Mouse (Mus musculus) heart, embryonic 12.5 days (tissue): Measurements from ENCODE around the gene Anxa11. TPM values are rescaled to one million over a fixed set of nuclear protein-coding genes. Genes with fewer than 3 reads are reported as not detected.
A peak's percentile ranks its signal among the peaks of the same experiment; 100 is the strongest.
"Not testable (repeated sequence)": the region's sequence is repeated elsewhere in the genome, so short reads cannot be mapped to it uniquely, and the experiment has no call there.

ENCODE experiments used
- ATAC-seq: fragments of 200-750 bp; cut with Nextera tagmentation; 2 replicates; pipeline ENCODE4 v1.8.0; 2017; ENCODE audit warnings: moderate TSS enrichment, moderate library complexity; ENCODE audit not compliant: insufficient number of reproducible peaks, low FRiP score
- H3K27ac ChIP-seq: fragments of 300-500 bp; sonication (generic); 2 replicates; pipeline ENCODE4 v1.5.1; 2016; ENCODE audit warnings: mild to moderate bottlenecking, moderate library complexity; ENCODE audit not compliant: poor library complexity, severe bottlenecking
- H3K27me3 ChIP-seq: fragments of 300-500 bp; sonication (generic); replicated peaks from 2 replicates; pipeline ENCODE4 v1.6.1; 2016; ENCODE audit warnings: mild to moderate bottlenecking, moderate library complexity
- H3K36me3 ChIP-seq: fragments of 300-500 bp; sonication (generic); 2 replicates; pipeline ENCODE4 v1.6.1; 2016; ENCODE audit warnings: mild to moderate bottlenecking, moderate library complexity
- H3K4me1 ChIP-seq: fragments of 300-500 bp; sonication (generic); replicated peaks from 2 replicates; pipeline ENCODE4 v1.6.1; 2016; ENCODE audit warnings: mild to moderate bottlenecking
- H3K4me2 ChIP-seq: fragments of 300-500 bp; sonication (generic); 2 replicates; pipeline ENCODE4 v1.6.1; 2016; ENCODE audit warnings: mild to moderate bottlenecking, moderate library complexity
- H3K4me3 ChIP-seq: fragments of 300-500 bp; sonication (generic); 2 replicates; pipeline ENCODE4 v1.5.1; 2016; ENCODE audit warnings: mild to moderate bottlenecking
- H3K9ac ChIP-seq: fragments of 300-500 bp; sonication (generic); 2 replicates; pipeline ENCODE4 v1.6.1; 2016; ENCODE audit warnings: mild to moderate bottlenecking, moderate library complexity
- H3K9me3 ChIP-seq: fragments of 300-500 bp; sonication (generic); replicated peaks from 2 replicates; pipeline ENCODE4 v1.6.1; 2016; ENCODE audit warnings: mild to moderate bottlenecking, moderate library complexity
- WGBS: fragments of 180-500 bp; shearing (Covaris S2); methylation state at CpG from one replicate; pipeline ENCODE4 v1.1.7; 2016; 5-methylcytosine and 5-hydroxymethylcytosine counted together
- polyA plus RNA-seq: library from polyadenylated mRNA; unstranded; fragments of >200 nt; fragmentation: Nextera tagmentation; extraction: Ambion mirVana; gene quantifications from 2 replicates; pipeline ENCODE4 v1.2.1, GENCODE M21; 2016

Anxa11 gene
- polyA plus RNA-seq, 1 experiment from 2014 or later, result 24.1 TPM

DNA sequence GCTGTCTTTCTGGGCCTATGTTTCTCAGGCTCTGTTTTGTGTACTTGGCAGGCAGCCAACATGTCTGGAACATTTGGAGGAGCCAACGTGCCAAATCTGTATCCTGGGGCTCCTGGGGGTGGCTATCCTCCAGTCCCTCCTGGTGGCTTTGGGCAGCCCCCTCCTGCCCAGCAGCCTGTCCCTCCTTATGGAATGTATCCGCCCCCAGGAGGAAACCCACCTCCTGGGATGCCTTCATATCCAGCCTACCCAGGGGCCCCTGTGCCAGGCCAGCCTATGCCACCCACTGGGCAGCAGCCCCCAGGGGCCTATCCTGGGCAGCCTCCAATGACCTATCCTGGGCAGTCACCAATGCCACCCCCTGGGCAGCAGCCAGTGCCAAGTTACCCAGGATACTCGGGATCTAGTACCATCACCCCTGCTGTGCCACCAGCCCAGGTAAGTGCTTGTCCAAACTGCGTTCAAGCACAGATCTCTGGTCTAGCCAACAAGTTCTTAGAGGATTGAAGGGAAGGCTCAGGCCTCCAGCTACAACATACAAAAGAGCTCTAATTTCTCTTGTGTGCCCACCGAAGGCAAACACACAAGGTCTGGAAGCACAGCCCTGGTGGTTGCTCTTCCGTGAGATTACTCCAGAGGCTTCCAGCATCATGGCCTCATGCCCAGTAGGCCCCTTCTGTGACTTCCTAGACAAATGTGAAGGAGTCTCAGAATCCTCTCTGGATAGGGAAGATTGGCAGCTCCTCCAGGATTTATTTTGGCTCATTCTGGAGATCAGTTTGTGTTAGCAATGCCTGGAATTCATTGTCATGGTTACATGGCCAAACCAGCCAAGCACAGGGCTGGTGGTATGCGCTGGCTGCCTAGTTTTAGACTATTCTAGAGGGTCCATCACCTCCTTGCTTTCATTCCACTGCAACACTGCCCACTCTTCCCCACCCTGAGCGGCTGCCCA is 30.8 kb downstream of the Anxa11 start:
- 0 out of 2 replicates have a peak, but pooled peaks have one; percentile 31 for ATAC-seq
- Histone ChIP-seq H3K27ac (peak overlapping the region; percentile 13; the same call in 1 of the 2 replicates), H3K9ac (no peak overlapping the region), H3K4me2 (no peak overlapping the region), H3K36me3 (no peaks in the 10 kb centered on the region), H3K4me3 (no peak overlapping the region), H3K4me1 (peaks cover 39% of the 10 kb centered on the region), H3K9me3 (no peaks in the 10 kb centered on the region), H3K27me3 (no peaks in the 10 kb centered on the region)
- 56% methylated on average over 8 of the region's 8 CpGs for WGBS

DNA sequence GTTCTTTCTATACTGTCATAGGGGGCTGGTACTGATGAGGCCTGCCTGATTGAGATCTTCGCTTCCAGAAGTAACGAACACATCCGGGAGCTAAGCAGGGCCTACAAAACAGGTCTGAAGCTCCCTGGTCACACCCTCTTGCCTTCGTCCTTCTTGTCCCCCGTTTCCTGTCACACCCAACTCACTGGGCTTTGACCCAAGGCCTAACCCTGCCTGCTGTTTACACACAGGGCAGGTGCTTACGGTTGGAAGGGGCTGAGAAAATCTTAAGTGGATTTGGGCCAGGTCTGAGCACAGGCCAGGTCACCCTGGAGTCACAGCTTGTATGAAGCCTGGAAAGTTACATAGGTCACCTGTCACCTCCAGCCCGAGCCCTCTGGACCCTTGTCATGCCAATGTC is 34.7 kb downstream of the Anxa11 start:
- H3K4me3 ChIP-seq, H3K27me3 ChIP-seq, ATAC-seq, H3K27ac ChIP-seq, H3K9ac ChIP-seq, H3K36me3 ChIP-seq, H3K9me3 ChIP-seq, H3K4me2 ChIP-seq: not testable (repeated sequence)
- peaks cover 19% of the 10 kb centered on the region for H3K4me1 ChIP-seq
- no CpG with 5 or more reads among the region's 7 CpGs for whole genome bisulfite sequencing

GRCm38 (mm10) chr14:25881769-25882168 is 39.8 kb downstream of the Anxa11 start:
- H3K9ac ChIP-seq, result not testable (repeated sequence)

DNA sequence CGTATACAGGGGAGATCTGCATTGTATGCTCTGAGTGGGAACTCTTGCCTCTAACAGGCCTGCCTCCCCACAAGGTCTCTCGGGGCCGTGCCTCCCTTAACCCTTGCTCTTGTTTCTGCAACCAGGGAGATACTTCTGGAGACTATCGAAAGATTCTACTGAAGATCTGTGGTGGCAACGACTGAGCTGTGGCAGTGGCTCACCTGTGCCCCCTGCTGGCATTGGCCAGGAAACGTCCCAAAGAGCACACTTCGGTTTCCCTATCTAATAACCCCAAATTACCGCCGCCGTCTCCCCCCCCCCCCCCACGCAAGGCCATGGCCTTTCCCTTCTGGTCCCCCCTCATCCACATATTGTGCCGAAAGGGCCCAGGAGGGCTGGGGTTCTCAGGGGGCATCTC is 43.9 kb downstream of the Anxa11 start:
- not testable (repeated sequence) for H3K4me2 ChIP-seq, H3K36me3 ChIP-seq, ATAC-seq, H3K4me3 ChIP-seq, H3K9me3 ChIP-seq, H3K4me1 ChIP-seq, H3K9ac ChIP-seq, H3K27ac ChIP-seq, H3K27me3 ChIP-seq
- no CpG with 5 or more reads among the region's 12 CpGs for WGBS

More at GRCm38 (mm10) chr14:25881769-25882168, 39.8 kb downstream of the Anxa11 start:
- H3K27me3 ChIP-seq, H3K36me3 ChIP-seq, H3K4me3 ChIP-seq, H3K9me3 ChIP-seq, H3K4me1 ChIP-seq, ATAC-seq, H3K4me2 ChIP-seq, H3K27ac ChIP-seq: not testable (repeated sequence)
- no CpG with 5 or more reads among the region's 9 CpGs for WGBS

- H3K27ac ChIP-seq, H3K4me2 ChIP-seq, H3K9me3 ChIP-seq, H3K4me3 ChIP-seq, H3K27me3 ChIP-seq, ATAC-seq, H3K9ac ChIP-seq, H3K36me3 ChIP-seq, H3K4me1 ChIP-seq: not testable (repeated sequence)
- WGBS, result no CpG with 5 or more reads among the region's 3 CpGs
Observed at GRCm38 (mm10) chr14:25894566-25894965, 52.6 kb downstream of the Anxa11 start.

DNA sequence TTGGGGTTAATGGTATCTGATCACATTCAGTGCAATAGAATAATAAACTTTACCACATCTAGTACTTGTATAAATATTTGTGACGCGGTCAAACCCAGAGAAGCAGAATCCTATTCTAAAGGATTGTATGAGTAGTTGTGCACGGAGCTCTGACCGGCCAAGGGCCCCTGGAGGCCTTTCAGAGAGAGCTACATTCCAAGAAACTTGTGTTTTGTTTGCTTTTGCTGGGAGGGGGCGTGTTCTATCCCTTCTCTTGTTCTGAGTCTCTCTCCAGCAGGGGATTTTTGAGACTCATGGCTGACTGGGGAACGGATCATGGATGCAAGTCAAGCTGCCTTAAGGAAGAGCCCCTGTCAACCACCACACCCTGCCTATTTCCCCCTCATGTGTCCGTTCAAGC is 53.7 kb downstream of the Anxa11 start:
- H3K4me2 ChIP-seq, H3K4me3 ChIP-seq, H3K36me3 ChIP-seq, H3K9me3 ChIP-seq, H3K27ac ChIP-seq, H3K9ac ChIP-seq, H3K4me1 ChIP-seq, ATAC-seq, H3K27me3 ChIP-seq: not testable (repeated sequence)
- WGBS, result no CpG with 5 or more reads among the region's 7 CpGs

GRCm38 (mm10) chr14:25903000-25903399 is 61.0 kb downstream of the Anxa11 start, which contains the start of gene Plac9a:
Gene Plac9a (minus strand): TSS chr14:25903100.
- WGBS, result no CpG with 5 or more reads among the region's 10 CpGs
- not testable (repeated sequence) for H3K27ac ChIP-seq, H3K4me2 ChIP-seq, ATAC-seq, H3K4me3 ChIP-seq, H3K9me3 ChIP-seq, H3K9ac ChIP-seq, H3K4me1 ChIP-seq, H3K36me3 ChIP-seq, H3K27me3 ChIP-seq

DNA sequence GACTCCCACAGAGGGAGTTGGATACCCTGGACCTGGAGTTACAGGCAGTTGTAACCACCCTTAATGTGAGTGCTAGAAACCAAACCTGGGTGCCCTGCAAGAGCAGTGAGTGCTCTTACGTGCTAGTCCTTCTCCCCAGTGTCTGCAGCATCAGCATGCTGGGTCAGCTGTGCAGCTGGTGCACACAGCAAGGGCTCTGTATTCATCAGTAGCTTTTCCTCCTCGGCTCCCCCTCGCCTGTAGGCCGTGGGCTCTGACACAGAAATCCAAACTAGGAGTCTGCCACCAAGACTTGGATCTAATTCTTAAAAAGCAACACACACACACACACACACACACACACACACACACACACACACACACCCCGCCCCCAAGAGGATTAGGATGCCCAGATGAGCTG is 63.3 kb downstream of the Anxa11 start:
- not testable (repeated sequence) for H3K36me3 ChIP-seq, ATAC-seq, H3K9me3 ChIP-seq, H3K27ac ChIP-seq, H3K9ac ChIP-seq, H3K4me1 ChIP-seq, H3K4me3 ChIP-seq, H3K27me3 ChIP-seq, H3K4me2 ChIP-seq
- 86% methylated on average over 1 of the region's 5 CpGs for WGBS

DNA sequence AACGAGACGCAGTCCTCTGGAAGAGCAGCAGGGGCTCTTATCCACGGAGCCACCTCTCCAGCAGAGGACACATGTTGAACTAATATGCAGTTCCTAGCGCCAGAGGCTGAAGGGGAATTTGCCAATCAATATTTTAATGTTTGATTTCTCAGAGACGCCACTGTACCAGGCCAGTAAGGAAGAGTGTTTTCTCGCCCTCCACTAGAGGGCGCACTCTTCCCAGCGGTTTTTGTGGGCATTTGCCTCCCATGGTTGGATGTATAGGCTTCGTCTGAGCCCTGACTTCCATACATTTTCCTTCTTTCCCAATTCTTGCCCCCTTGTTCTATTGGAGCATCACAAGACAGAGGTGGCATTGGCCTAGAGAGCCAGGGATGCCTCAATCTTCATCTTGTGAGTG is 65.3 kb downstream of the Anxa11 start:
- H3K4me2 ChIP-seq, H3K27ac ChIP-seq, H3K27me3 ChIP-seq, H3K36me3 ChIP-seq, H3K4me1 ChIP-seq, H3K4me3 ChIP-seq, H3K9ac ChIP-seq, H3K9me3 ChIP-seq, ATAC-seq: not testable (repeated sequence)
- WGBS, result no CpG with 5 or more reads among the region's 9 CpGs

- H3K27ac ChIP-seq, ATAC-seq, H3K4me2 ChIP-seq, H3K36me3 ChIP-seq, H3K27me3 ChIP-seq, H3K4me3 ChIP-seq, H3K4me1 ChIP-seq, H3K9me3 ChIP-seq, H3K9ac ChIP-seq: not testable (repeated sequence)
- WGBS, result no CpG with 5 or more reads among the region's 8 CpGs
Observed at GRCm38 (mm10) chr14:25908976-25909375, 67.0 kb downstream of the Anxa11 start.

- not testable (repeated sequence) for H3K27ac ChIP-seq, H3K27me3 ChIP-seq, H3K9ac ChIP-seq, ATAC-seq, H3K36me3 ChIP-seq, H3K9me3 ChIP-seq, H3K4me2 ChIP-seq, H3K4me3 ChIP-seq, H3K4me1 ChIP-seq
- no CpG with 5 or more reads among the region's 5 CpGs for WGBS
Observed at GRCm38 (mm10) chr14:25918427-25919170, 76.6 kb downstream of the Anxa11 start.
